Mouse (Mus musculus) erythroblast, adult 5-6 weeks (primary cell): ENCODE data around the gene Prf1. TPM values are rescaled to one million over a fixed set of nuclear protein-coding genes. Genes with fewer than 3 reads are reported as not detected.
A peak's percentile ranks its signal among the peaks of the same experiment; 100 is the strongest.

Experiments
- ATAC-seq: replicated peaks from 2 replicates; pipeline ENCODE4 v1.8.0; 2016; ENCODE audit warnings: moderate number of reproducible peaks, mild to moderate bottlenecking, moderate TSS enrichment, inconsistent platforms; ENCODE audit not compliant: poor library complexity, low FRiP score, severe bottlenecking
- total RNA-seq, 2 experiments: library from RNA; stranded (forward) in 1 of 2; stranded (reverse) in 1 of 2; fragments of 150-400 nt in 1 of 2; fragments of 200-764, 138-1000 nt in 1 of 2; gene quantifications; 2 replicates each; pipeline versions ENCODE4 v1.2.3 to v1.2.4; 2015 to 2017; ENCODE audit warnings: low replicate concordance in 2 of 2

Prf1 gene
- total RNA-seq, 2 experiments from 2014 or later, result not detected

- ATAC-seq, result no peak
These were observed 36.9 kb downstream of the Prf1 start for GRCm38 (mm10) chr10:61334545-61334944.

DNA sequence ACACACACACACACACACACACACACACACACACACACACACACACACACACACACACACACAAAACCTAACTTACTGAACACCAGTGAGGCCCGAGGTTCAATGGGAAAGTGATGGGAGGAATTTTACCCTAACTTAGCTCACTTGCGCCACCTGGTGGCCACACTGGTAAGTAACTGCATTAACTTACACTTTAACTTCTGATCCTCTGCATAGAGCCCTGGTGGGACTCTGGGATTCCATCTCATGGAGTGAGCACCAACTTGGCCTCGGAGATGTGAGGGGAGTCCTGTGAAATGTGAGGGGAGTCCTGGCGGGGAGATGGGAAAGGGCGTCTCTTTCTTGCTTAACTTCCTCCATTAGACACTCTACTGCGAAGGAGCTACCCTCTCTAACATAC lies 38.5 kb downstream of the Prf1 start:
- peak; percentile 63 for ATAC-seq

DNA sequence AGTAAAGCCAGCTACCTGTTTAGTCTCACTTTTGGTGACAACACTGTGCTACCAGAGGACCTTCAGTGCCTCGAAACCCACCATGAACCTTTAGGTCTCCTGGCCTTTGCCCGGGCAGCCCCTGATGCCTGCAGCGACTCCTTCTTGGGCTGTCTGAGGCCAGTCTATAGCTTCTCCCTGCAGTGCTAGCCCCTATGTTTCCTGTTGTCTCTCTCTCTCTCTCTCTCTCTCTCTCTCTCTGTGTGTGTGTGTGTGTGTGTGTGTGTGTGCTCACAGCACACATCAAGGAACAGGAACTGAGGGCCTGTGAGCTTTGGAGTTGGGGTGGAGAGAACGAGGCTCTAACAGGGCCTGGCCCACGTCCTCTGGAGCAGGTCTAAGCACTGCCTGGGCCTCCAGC lies 39.0 kb downstream of the Prf1 start:
- ATAC-seq, result 0 out of 2 replicates have a peak, but pooled peaks have one; percentile 14

- no peak for ATAC-seq
These were observed 40.0 kb downstream of the Prf1 start for GRCm38 (mm10) chr10:61337665-61338064.

GRCm38 (mm10) chr10:61339216-61339615 lies 41.6 kb downstream of the Prf1 start:
- no peak for ATAC-seq

DNA sequence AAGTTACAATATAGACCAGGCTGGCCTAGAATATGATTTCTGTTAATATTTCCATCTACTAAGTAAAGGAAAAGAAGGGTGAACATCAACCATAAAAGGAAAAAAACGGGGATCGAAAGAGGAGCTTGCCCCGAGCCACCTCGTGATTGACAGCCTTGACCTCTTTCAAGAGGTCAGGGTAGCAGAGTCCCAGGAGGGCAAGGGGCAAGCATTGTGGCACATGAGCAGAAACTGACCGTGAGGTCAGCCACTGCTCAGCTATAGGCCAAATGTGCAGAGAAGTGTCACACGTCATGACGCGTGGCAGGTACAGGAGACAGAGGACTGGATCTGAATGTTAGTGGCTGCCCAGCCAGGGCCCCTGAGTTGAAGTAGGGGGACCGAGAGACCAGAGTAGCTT lies 42.6 kb downstream of the Prf1 start:
- no peak for ATAC-seq

DNA sequence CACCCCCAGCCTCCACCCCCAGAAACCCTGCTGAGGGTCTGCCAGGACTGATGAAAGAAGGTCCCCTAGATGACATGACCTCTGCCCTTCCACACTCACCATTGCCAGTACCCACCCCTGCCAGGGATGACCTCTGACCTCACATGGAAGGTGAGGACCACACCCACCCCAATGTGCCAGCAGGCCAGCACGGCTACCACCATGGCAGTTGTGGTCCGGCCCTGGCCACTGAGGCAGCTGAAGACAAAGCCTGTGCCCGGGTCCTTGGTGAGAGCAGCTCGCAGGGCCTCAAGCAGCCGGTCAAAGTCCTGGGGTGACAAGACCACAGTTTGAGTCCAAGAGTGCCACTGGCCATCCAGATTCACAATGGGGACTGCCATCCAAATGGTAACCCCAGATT lies 43.4 kb downstream of the Prf1 start:
- no peak for ATAC-seq

- no peak for ATAC-seq
These were observed 43.9 kb downstream of the Prf1 start for GRCm38 (mm10) chr10:61341557-61341956.

- no peak for ATAC-seq
These were observed 45.1 kb downstream of the Prf1 start for GRCm38 (mm10) chr10:61342750-61343149.

GRCm38 (mm10) chr10:61343950-61344349 lies 46.3 kb downstream of the Prf1 start:
- ATAC-seq, result peak; percentile 58

DNA sequence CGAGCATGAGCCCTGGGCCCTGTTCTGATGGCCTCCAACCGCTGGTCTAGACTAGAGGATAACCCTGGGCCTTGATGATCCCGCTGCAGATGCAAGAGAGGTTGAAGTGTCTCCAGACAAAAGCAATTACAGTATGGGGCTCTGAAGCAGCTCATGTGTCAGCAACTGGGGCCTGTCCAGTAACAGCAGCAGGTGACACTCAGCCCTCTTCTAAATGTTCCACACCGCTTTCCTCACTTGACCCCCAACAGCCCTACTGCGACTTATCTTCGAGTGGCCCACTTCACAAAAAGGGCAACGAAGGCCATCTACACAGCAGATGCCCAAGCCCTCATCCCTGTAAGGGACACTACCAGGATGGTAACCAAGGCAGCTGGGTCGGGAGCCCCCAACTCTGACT lies 47.5 kb downstream of the Prf1 start:
- ATAC-seq, result no peak

DNA sequence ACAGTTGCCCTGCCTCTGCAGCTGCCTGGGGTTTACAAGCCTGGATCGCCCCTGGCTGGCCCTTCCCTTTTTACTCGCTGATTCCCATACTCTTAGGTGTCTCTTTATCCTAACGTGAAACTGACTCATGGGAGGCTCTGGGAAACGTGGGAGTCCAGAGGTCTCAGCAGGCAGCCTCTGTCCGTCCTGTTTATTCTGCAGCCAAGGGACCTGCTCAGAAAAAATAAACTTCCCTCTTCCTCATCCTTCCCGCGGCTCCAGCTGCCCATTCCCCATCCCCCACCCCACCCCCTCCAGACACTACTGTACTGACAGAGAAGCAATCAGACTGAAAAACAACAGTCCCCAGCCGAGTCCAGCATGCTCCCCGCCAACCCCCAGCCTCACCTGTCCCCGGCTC lies 48.7 kb downstream of the Prf1 start:
- no peak for ATAC-seq

- ATAC-seq, result no peak
These were observed 53.6 kb downstream of the Prf1 start for GRCm38 (mm10) chr10:61351216-61351615.

Other genes starting within 250 kb of the Prf1 start
- 1.7 TPM in 1 of 2 replicates, not detected in the other for gene Pcbd1, start 208.5 kb upstream of the Prf1 start, total RNA-seq (2015; ENCODE audit: low replicate concordance)
- gene Pcbd1, start 208.5 kb upstream of the Prf1 start, total RNA-seq (2017; ENCODE audit: low replicate concordance), result not detected in 2 replicates
- 7.1 and 26.1 TPM in 2 replicates for gene Sgpl1, start 150.1 kb upstream of the Prf1 start, total RNA-seq (2015; ENCODE audit: low replicate concordance)
- 14.6 and 18.1 TPM in 2 replicates for gene Sgpl1, start 150.1 kb upstream of the Prf1 start, total RNA-seq (2017; ENCODE audit: low replicate concordance)
- gene Tbata, start 125.9 kb upstream of the Prf1 start, total RNA-seq (2015; ENCODE audit: low replicate concordance), result not detected in 2 replicates
- gene Tbata, start 125.9 kb upstream of the Prf1 start, total RNA-seq (2017; ENCODE audit: low replicate concordance), result not detected in 2 replicates
- 0.21 TPM in 1 of 2 replicates, not detected in the other for gene Adamts14, start 24.4 kb upstream of the Prf1 start, total RNA-seq (2015; ENCODE audit: low replicate concordance)
- not detected in 2 replicates for gene Adamts14, start 24.4 kb upstream of the Prf1 start, total RNA-seq (2017; ENCODE audit: low replicate concordance)
- gene Pald1, start 85.7 kb downstream of the Prf1 start, total RNA-seq (2015; ENCODE audit: low replicate concordance), result not detected in 2 replicates
- not detected in 2 replicates for gene Pald1, start 85.7 kb downstream of the Prf1 start, total RNA-seq (2017; ENCODE audit: low replicate concordance)
- gene Nodal, start 120.1 kb downstream of the Prf1 start, total RNA-seq (2015; ENCODE audit: low replicate concordance), result not detected in 2 replicates
- not detected in 2 replicates for gene Nodal, start 120.1 kb downstream of the Prf1 start, total RNA-seq (2017; ENCODE audit: low replicate concordance)
- gene Eif4ebp2, start 154.8 kb downstream of the Prf1 start, total RNA-seq (2015; ENCODE audit: low replicate concordance), result 67.2 and 101 TPM in 2 replicates
- 13.8 and 14.2 TPM in 2 replicates for gene Eif4ebp2, start 154.8 kb downstream of the Prf1 start, total RNA-seq (2017; ENCODE audit: low replicate concordance)
- gene Lrrc20, start 178.0 kb downstream of the Prf1 start, total RNA-seq (2015; ENCODE audit: low replicate concordance), result 1.3 and 2.1 TPM in 2 replicates
- 0.70 and 3.2 TPM in 2 replicates for gene Lrrc20, start 178.0 kb downstream of the Prf1 start, total RNA-seq (2017; ENCODE audit: low replicate concordance)